Mouse (Mus musculus): Measurements from ENCODE around the gene Ckb.
"Not testable (repeated sequence)": the region's sequence is repeated elsewhere in the genome, so short reads cannot be mapped to it uniquely, and the experiment has no call there.

Gene Ckb

GRCm38 (mm10) chr12:111670371-111670971, 1.7 kb downstream of the Ckb start:
- DNase-seq (ENCODE audit: extremely low read depth, low read depth, low spot score) = no peak

- no peak for DNase-seq (ENCODE audit: extremely low read depth, low read depth, low spot score)
Observed at GRCm38 (mm10) chr12:111669961-111670360, 2.2 kb downstream of the Ckb start.

- no peak for DNase-seq (ENCODE audit: extremely low read depth, low read depth, low spot score)
Observed at GRCm38 (mm10) chr12:111669000-111669788, 2.9 kb downstream of the Ckb start.

- DNase-seq (ENCODE audit: extremely low read depth, low read depth, low spot score) = no peak
Observed at GRCm38 (mm10) chr12:111668457-111668912, 3.7 kb downstream of the Ckb start.

- DNase-seq (ENCODE audit: extremely low read depth, low read depth, low spot score) = no peak
Observed at GRCm38 (mm10) chr12:111667421-111667820, 4.7 kb downstream of the Ckb start.

GRCm38 (mm10) chr12:111666380-111666779, 5.8 kb downstream of the Ckb start:
- no peak for DNase-seq (ENCODE audit: extremely low read depth, low read depth, low spot score)

GRCm38 (mm10) chr12:111665041-111665880, 6.9 kb downstream of the Ckb start:
- no peak for DNase-seq (ENCODE audit: extremely low read depth, low read depth, low spot score)

- DNase-seq (ENCODE audit: extremely low read depth, low read depth, low spot score) = no peak
Observed at GRCm38 (mm10) chr12:111664144-111664634, 7.9 kb downstream of the Ckb start.

GRCm38 (mm10) chr12:111663228-111664143, 8.7 kb downstream of the Ckb start:
- no peak for DNase-seq (ENCODE audit: extremely low read depth, low read depth, low spot score)

- DNase-seq (ENCODE audit: extremely low read depth, low read depth, low spot score) = not testable (repeated sequence)
Observed at GRCm38 (mm10) chr12:111661554-111661953, 10.6 kb downstream of the Ckb start.

- DNase-seq (ENCODE audit: extremely low read depth, low read depth, low spot score) = no peak
Observed at GRCm38 (mm10) chr12:111660628-111661027, 11.5 kb downstream of the Ckb start.

GRCm38 (mm10) chr12:111659331-111659730, 12.8 kb downstream of the Ckb start:
- DNase-seq (ENCODE audit: extremely low read depth, low read depth, low spot score) = no peak

GRCm38 (mm10) chr12:111655695-111656094, 16.4 kb downstream of the Ckb start:
- no peak for DNase-seq (ENCODE audit: extremely low read depth, low read depth, low spot score)

GRCm38 (mm10) chr12:111653434-111653833, 18.7 kb downstream of the Ckb start:
- no peak for DNase-seq (ENCODE audit: extremely low read depth, low read depth, low spot score)

GRCm38 (mm10) chr12:111652953-111653352, 19.2 kb downstream of the Ckb start:
- no peak for DNase-seq (ENCODE audit: extremely low read depth, low read depth, low spot score)

- no peak for DNase-seq (ENCODE audit: extremely low read depth, low read depth, low spot score)
Observed at GRCm38 (mm10) chr12:111648061-111648645, 24.0 kb downstream of the Ckb start.
